Mouse (Mus musculus) forebrain, embryonic 12.5 days (tissue): Measurements from ENCODE around the gene Il10rb. TPM values are rescaled to one million over a fixed set of nuclear protein-coding genes. Genes with fewer than 3 reads are reported as not detected.

Experiments used
- ATAC-seq: fragments of 200-750 bp; cut with Nextera tagmentation; 2 replicates; pipeline ENCODE4 v1.8.0; 2017; ENCODE audit warnings: moderate TSS enrichment; ENCODE audit not compliant: low FRiP score
- H3K27ac ChIP-seq: fragments of 300-500 bp; sonication (generic); 2 replicates; pipeline ENCODE4 v1.5.1; 2016; ENCODE audit warnings: mild to moderate bottlenecking
- H3K27me3 ChIP-seq: fragments of 300-500 bp; sonication (generic); 2 replicates; pipeline ENCODE4 v1.6.1; 2016; ENCODE audit warnings: mild to moderate bottlenecking
- H3K36me3 ChIP-seq: fragments of 300-500 bp; sonication (generic); replicated peaks from 2 replicates; pipeline ENCODE4 v1.6.1; 2016; ENCODE audit warnings: mild to moderate bottlenecking
- H3K4me1 ChIP-seq: fragments of 300-500 bp; sonication (generic); 2 replicates; pipeline ENCODE4 v1.6.1; 2016
- H3K4me2 ChIP-seq: fragments of 300-500 bp; sonication (generic); 2 replicates; pipeline ENCODE4 v1.6.1; 2016; ENCODE audit warnings: mild to moderate bottlenecking, moderate library complexity
- H3K4me3 ChIP-seq: fragments of 300-500 bp; sonication (generic); replicated peaks from 2 replicates; pipeline ENCODE4 v1.5.1; 2016; ENCODE audit warnings: mild to moderate bottlenecking
- H3K9ac ChIP-seq: fragments of 300-500 bp; sonication (generic); 2 replicates; pipeline ENCODE4 v1.6.1; 2016; ENCODE audit warnings: mild to moderate bottlenecking
- H3K9me3 ChIP-seq: fragments of 300-500 bp; sonication (generic); 2 replicates; pipeline ENCODE4 v1.6.1; 2016
- WGBS: fragments of 180-500 bp; shearing (Covaris S2); methylation state at CpG from one replicate; pipeline ENCODE4 v1.1.7; 2016; 5-methylcytosine and 5-hydroxymethylcytosine counted together
- polyA plus RNA-seq: library from polyadenylated mRNA; unstranded; fragments of >200 nt; fragmentation: Nextera tagmentation; extraction: Ambion mirVana; gene quantifications from 2 replicates; pipeline ENCODE4 v1.2.1, GENCODE M21; 2016

Il10rb gene
- polyA plus RNA-seq, 1 experiment from 2014 or later: 6.3 TPM

- Histone ChIP-seq H3K4me2 (no peak overlapping the region), H3K9ac (no peak overlapping the region), H3K36me3 (no peaks in the 10 kb centered on the region), H3K27me3 (no peaks in the 10 kb centered on the region), H3K4me3 (no peak overlapping the region), H3K4me1 (no peaks in the 10 kb centered on the region), H3K27ac (no peak overlapping the region), H3K9me3 (no peaks in the 10 kb centered on the region)
- WGBS: 93% methylated on average over 6 of the region's 6 CpGs
- no peak for ATAC-seq
These were observed 41.5 kb downstream of the Il10rb start for GRCm38 (mm10) chr16:91447512-91447900.

GRCm38 (mm10) chr16:91448088-91448487 is 42.1 kb downstream of the Il10rb start:
- H3K27ac ChIP-seq: no peak overlapping the region

GRCm38 (mm10) chr16:91448895-91449294 is 42.9 kb downstream of the Il10rb start:
- Histone ChIP-seq H3K4me3 (no peak overlapping the region), H3K27ac (no peak overlapping the region), H3K4me2 (no peak overlapping the region), H3K36me3 (no peaks in the 10 kb centered on the region), H3K4me1 (no peaks in the 10 kb centered on the region), H3K9me3 (no peaks in the 10 kb centered on the region), H3K27me3 (no peaks in the 10 kb centered on the region), H3K9ac (no peak overlapping the region)
- 87% methylated on average over 7 of the region's 7 CpGs for WGBS
- no peak for ATAC-seq

More at GRCm38 (mm10) chr16:91448088-91448487, 42.1 kb downstream of the Il10rb start:
- Histone ChIP-seq H3K9ac (no peak overlapping the region), H3K27me3 (no peaks in the 10 kb centered on the region), H3K4me1 (no peaks in the 10 kb centered on the region), H3K9me3 (no peaks in the 10 kb centered on the region), H3K4me2 (no peak overlapping the region), H3K4me3 (no peak overlapping the region), H3K36me3 (no peaks in the 10 kb centered on the region)
- no peak for ATAC-seq
- 95% methylated on average over 5 of the region's 5 CpGs for WGBS

DNA sequence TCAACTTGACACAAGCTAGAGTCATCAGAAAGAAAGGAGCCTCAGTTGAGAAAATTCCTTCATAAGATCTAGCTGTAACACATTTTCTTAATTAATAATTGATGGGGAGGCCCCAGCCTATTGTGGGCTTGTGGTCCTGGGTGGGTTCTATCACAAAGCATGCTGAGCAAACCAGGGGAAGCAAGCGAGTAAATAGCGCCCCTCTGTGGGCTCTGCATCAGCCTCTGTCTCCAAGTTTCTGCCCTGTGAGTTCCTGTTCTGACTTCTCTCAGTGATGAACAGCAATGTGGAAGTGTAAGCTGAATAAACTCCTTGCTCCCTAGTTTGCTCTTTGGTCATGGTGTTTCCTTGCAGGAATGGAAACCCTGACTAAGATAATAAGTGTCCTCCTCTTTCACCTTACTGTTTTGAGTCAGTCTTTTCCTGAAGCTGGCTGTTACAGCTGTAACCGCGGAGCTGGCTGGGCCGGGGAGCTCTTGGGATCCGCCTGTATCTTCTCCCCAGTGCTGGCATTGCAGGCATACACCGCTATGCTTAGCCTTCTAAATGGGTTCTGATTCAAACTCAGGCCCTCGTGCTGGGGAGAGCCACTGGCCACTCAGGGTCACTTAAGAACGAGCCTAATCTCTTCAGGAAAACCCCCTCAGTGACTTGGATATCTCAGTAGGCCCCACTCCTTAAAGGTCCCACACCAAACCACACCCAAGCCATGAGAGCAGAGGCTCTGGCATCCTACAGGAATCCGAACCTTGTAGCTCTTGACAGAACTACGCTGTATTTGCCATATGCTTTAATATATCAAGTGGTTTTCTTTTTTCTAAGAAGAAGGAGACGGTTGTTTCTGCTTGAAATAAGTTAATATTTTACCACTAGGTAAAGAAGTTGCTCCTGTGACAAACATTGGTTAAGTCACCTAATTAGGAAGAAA is 44.4 kb downstream of the Il10rb start:
- ATAC-seq: no peak
- no peaks in the 10 kb centered on the region for H3K27me3 ChIP-seq
- H3K9me3 ChIP-seq: no peaks in the 10 kb centered on the region
- no peak overlapping the region for H3K4me2 ChIP-seq
- H3K27ac ChIP-seq: no peak overlapping the region
- H3K4me3 ChIP-seq: no peak overlapping the region
- H3K36me3 ChIP-seq: no peaks in the 10 kb centered on the region
- no peaks in the 10 kb centered on the region for H3K4me1 ChIP-seq
- no peak overlapping the region for H3K9ac ChIP-seq
- WGBS: 85% methylated on average over 12 of the region's 12 CpGs

DNA sequence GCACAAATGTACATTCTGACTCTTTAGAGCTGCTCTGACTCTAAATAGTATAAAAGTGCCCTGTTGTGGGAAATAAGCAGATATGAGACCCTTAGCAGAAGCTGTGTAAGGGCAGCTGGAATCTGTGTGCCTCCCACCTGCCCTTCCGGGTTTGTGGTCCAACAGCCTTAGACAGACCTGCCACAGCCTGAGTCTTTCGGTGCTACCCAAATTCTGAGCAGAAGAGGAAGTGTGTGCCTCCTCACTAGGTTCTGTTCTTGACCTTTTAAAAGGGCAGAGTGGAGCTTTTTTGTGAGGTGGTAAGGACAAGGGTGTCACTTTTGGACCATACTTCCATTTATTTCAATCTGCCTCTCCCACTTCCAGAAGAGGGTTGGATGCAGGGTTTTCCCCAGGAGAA is 46.0 kb downstream of the Il10rb start:
- no peak for ATAC-seq
- H3K27ac ChIP-seq: no peak overlapping the region
- H3K9ac ChIP-seq: no peak overlapping the region
- no peak overlapping the region for H3K4me3 ChIP-seq
- 92% methylated on average over 2 of the region's 2 CpGs for WGBS
- H3K36me3 ChIP-seq: no peaks in the 10 kb centered on the region
- H3K4me1 ChIP-seq: no peaks in the 10 kb centered on the region
- no peaks in the 10 kb centered on the region for H3K9me3 ChIP-seq
- no peaks in the 10 kb centered on the region for H3K27me3 ChIP-seq
- no peak overlapping the region for H3K4me2 ChIP-seq

DNA sequence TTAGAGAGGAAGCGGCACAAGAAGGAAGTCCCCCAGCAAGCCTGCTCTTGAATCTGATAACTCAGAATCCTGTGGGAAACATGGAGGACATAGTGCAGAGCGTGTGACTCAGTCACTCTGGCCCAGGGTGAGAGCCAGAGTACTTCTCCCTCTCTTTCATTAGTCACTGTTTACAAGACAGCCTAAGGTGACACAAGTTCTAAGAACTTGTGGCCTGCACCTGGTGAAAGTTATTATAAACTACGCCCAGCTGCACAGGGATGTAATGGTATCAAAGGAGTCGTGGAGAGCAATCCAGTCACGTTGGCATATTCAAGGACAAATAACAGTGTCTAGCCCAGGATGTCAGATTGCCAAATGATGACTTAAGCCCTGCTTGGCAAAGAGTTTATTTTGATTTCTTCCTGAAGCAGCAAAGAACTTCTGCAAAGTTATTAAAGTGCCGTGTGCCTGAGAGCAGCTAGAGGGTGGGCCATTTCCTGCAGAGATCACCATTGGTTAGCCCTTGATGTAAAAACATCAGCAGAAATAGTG is 46.5 kb downstream of the Il10rb start:
- Histone ChIP-seq H3K36me3 (no peaks in the 10 kb centered on the region), H3K27me3 (no peaks in the 10 kb centered on the region), H3K4me3 (no peak overlapping the region), H3K4me1 (no peaks in the 10 kb centered on the region), H3K27ac (no peak overlapping the region), H3K9ac (no peak overlapping the region), H3K4me2 (no peak overlapping the region), H3K9me3 (no peaks in the 10 kb centered on the region)
- 79% methylated on average over 6 of the region's 6 CpGs for WGBS
- ATAC-seq: no peak

- H3K4me2 ChIP-seq: no peak overlapping the region
- H3K9me3 ChIP-seq: no peaks in the 10 kb centered on the region
- no peak overlapping the region for H3K27ac ChIP-seq
- 73% methylated on average over 4 of the region's 4 CpGs for WGBS
- H3K9ac ChIP-seq: no peak overlapping the region
- no peak for ATAC-seq
- no peaks in the 10 kb centered on the region for H3K27me3 ChIP-seq
- peaks cover 7% of the 10 kb centered on the region for H3K4me1 ChIP-seq
- no peak overlapping the region for H3K4me3 ChIP-seq
- H3K36me3 ChIP-seq: no peaks in the 10 kb centered on the region
These were observed 49.9 kb downstream of the Il10rb start for GRCm38 (mm10) chr16:91455868-91456267.

DNA sequence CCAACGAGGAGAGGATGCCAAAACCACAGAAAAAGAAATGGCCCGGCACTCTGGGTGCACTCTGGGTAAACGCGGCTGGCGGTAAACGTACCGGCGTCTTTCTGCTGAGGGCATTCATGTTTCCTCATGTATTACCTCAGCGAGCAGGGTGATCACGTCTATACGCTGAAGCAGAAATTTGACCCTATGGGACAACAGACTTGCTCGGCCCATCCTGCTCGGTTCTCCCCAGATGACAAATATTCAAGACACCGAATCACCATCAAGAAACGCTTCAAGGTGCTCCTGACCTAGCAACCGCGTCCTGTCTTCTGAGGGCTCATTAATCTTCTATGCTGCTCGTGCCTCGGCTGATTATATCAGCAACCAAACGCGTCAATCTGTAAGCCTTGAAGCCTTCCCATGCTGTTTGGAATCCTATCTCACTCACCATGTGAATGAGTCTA is 52.4 kb downstream of the Il10rb start:
- H3K9ac ChIP-seq: no peak overlapping the region
- H3K4me1 ChIP-seq: peaks cover 7% of the 10 kb centered on the region
- no peaks in the 10 kb centered on the region for H3K9me3 ChIP-seq
- H3K27ac ChIP-seq: no peak overlapping the region
- no peak for ATAC-seq
- H3K36me3 ChIP-seq: no peaks in the 10 kb centered on the region
- no peak overlapping the region for H3K4me2 ChIP-seq
- no peak overlapping the region for H3K4me3 ChIP-seq
- WGBS: 80% methylated on average over 21 of the region's 21 CpGs
- no peaks in the 10 kb centered on the region; the same call in 1 of the 2 replicates for H3K27me3 ChIP-seq

DNA sequence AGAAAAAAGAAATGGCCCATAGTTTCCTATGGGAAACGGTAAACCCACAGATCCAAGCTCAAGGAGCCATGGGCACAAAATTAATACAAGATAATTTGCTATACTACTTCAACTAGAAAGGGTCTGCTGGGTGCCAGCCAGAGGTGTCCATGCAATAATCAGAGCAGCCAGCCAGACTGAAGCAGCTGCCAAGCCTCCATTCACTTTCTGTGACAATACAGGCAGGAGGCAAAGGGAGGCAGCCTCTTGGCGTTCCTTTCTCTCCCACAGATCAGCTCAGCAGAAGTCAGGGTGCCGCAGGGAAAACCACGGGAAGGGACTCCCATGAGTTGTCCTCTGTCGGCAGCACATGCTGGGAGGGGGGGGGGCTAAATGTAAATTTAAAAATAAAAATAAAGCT is 53.0 kb downstream of the Il10rb start:
- Histone ChIP-seq H3K27me3 (no peaks in the 10 kb centered on the region; the same call in 1 of the 2 replicates), H3K4me2 (peak overlapping the region; percentile 2; the same call in 1 of the 2 replicates), H3K27ac (no peak overlapping the region), H3K9me3 (no peaks in the 10 kb centered on the region), H3K9ac (no peak overlapping the region), H3K4me3 (no peak overlapping the region), H3K36me3 (no peaks in the 10 kb centered on the region), H3K4me1 (peaks cover 8% of the 10 kb centered on the region)
- no peak for ATAC-seq
- 34% methylated on average over 5 of the region's 5 CpGs for WGBS

GRCm38 (mm10) chr16:91459396-91459795 is 53.4 kb downstream of the Il10rb start:
- Histone ChIP-seq H3K9ac (no peak overlapping the region), H3K36me3 (no peaks in the 10 kb centered on the region), H3K4me2 (peak overlapping the region; percentile 2; the same call in 1 of the 2 replicates), H3K4me3 (no peak overlapping the region), H3K9me3 (no peaks in the 10 kb centered on the region), H3K27ac (no peak overlapping the region), H3K4me1 (peaks cover 11% of the 10 kb centered on the region), H3K27me3 (no peaks in the 10 kb centered on the region; the same call in 1 of the 2 replicates)
- WGBS: 96% methylated on average over 3 of the region's 3 CpGs
- no peak for ATAC-seq

DNA sequence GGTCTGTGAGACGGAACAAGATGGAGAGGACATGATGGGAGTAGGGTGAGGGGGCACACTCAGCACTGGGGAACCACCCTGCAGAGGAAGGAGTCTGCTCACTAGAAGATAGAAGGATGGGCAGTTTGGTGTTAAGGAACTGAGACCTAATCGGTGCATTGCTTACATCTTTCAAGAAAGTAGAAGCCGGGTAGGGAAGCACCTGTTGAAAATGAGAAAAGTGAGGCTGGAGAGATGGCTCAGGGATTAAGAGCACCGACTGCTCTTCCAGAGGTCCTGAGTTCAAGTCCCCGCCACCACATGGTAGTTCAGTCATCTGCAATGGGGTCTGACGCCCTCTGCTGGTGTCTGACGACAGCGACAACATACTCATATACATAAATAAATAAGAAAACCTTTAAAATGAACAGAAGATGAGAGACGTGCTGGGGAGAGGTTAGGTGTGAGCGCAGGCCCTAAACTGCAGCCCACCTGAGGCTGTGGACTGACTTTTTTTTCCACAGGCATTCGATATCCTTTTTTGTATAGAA is 53.9 kb downstream of the Il10rb start:
- no peak overlapping the region for H3K4me2 ChIP-seq
- no peak overlapping the region for H3K4me3 ChIP-seq
- H3K4me1 ChIP-seq: peaks cover 11% of the 10 kb centered on the region
- H3K27ac ChIP-seq: no peak overlapping the region
- H3K36me3 ChIP-seq: no peaks in the 10 kb centered on the region
- H3K9me3 ChIP-seq: no peaks in the 10 kb centered on the region
- ATAC-seq: no peak
- no peak overlapping the region for H3K9ac ChIP-seq
- H3K27me3 ChIP-seq: no peaks in the 10 kb centered on the region; the same call in 1 of the 2 replicates
- WGBS: 71% methylated on average over 11 of the region's 11 CpGs

DNA sequence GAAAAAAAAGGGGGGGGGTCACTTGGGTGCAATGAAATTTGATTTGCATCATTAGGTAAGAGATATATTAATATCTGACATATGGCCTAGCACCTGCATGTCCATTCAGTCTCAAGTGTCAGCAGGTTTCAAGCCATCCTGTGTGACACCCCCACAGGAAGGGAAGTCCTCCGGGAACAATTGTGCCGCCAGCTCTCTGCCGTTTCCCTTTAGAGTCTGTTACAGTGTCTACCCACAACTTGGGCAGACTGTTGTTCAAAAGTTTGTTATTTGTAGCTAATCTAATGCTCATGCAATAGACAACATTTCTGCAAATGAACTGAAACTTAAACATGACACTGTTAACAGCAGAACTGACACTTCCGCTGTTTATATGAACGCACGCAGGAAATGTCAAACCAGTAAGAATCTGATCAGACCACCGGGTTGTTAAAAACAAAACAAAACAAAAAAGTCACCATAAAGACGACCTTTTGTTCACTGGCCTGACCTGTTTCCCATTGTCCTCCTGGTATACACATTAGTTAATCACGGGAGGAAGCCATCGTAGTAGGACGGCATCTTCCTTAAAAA is 55.2 kb downstream of the Il10rb start:
- whole genome bisulfite sequencing: 77% methylated on average over 11 of the region's 11 CpGs
- Histone ChIP-seq H3K27ac (no peak overlapping the region), H3K4me1 (peaks cover 20% of the 10 kb centered on the region), H3K9me3 (no peaks in the 10 kb centered on the region), H3K4me3 (no peak overlapping the region), H3K36me3 (no peaks in the 10 kb centered on the region), H3K9ac (no peak overlapping the region), H3K27me3 (no peaks in the 10 kb centered on the region; the same call in 1 of the 2 replicates), H3K4me2 (no peak overlapping the region)
- ATAC-seq: no peak
